Mouse (Mus musculus) left cerebral cortex, adult 18-20 months (tissue): Measurements from ENCODE around the gene Gm49510. TPM values are rescaled to one million over a fixed set of nuclear protein-coding genes. Genes with fewer than 3 reads are reported as not detected.

Source experiments
- DNase-seq, 2 experiments: peaks; one replicate each; pipeline ENCODE4 v3.0.0; 2021 to 2022; ENCODE audit warnings: low spot score in 2 of 2, mixed read lengths in 1 of 2
- long read RNA-seq, 2 experiments: library from polyadenylated mRNA; stranded (forward); transcript quantifications; one replicate each; pipeline ENCODE4 v2.0.0; 2021
- total RNA-seq, 2 experiments: library from RNA; stranded (reverse); gene quantifications; 2 replicates each; pipeline ENCODE4 v1.2.3; 2021

The Gm49510 gene
- under 1 TPM in 1 of 2 experiments, not detected in 1; 0.52 TPM for total RNA-seq
- long read RNA-seq, experiment 1, partial matches to known transcripts, result 0 of 3 reads
- long read RNA-seq, experiment 1, other reads (novel, unspliced or antisense), result 3 of 3 reads
- long read RNA-seq, experiment 2, partial matches to known transcripts, result 0 of 2 reads
- long read RNA-seq, experiment 2, other reads (novel, unspliced or antisense), result 2 of 2 reads

DNA sequence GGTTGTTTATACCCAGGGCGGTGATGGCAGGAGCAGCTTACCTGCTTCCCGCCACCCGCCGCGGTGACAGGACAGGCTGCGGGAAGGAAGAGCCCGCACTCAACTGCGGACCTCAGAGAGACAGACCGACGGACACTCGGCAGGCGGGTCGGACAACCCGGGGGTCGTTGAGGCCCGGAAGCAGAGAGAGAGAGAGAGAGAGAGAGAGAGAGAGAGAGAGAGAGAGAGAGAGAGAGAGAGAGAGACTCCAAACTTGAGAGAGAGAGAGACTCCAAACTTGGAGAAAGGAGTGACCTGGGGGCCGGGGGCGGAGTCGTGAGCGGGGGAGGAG lies at the start of gene Gm49510:
Gene Gm49510, plus strand, starts transcription at position 259 of the 331 bp plus-strand sequence.
- DNase-seq, result no peak

DNA sequence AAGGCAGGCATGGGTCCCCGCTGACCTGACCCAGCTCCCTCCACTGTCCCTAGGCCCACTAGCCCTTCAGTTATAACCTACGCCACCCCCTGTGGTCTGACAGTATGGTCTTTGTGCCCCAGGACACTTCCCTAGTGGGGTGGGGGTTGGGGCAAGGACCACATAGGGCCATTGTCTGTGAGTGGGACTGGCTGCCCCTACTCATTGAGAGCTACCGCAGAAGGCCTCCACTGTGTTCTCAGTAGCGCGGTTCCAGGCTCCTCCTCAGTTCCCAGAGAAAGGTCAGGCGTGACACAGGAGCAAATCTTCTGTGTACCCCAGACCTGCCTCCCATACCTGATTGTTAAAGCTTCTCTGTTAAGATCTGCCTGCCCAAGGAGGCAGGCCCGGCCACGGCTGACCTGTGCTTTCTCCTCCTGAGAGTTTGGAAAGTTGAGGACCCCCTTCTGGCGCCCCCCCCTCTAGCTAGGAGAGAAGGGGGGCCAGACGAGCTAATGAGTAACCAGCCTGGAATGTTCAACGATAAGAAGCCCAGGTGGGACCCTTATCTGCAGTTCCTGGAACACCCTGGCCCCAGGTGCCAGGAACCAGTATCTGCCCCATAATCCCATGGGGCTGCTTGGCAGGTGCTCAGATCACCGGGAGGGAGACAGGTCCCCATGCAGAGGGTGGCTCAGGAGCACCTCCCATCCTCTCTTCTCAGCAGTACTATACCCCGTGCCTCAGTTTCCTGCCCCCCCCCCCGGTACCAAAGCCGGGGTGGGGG lies 49.2 kb upstream of the Gm49510 start:
- DNase-seq, result peak in 1 of 2 experiments; percentile 30

DNA sequence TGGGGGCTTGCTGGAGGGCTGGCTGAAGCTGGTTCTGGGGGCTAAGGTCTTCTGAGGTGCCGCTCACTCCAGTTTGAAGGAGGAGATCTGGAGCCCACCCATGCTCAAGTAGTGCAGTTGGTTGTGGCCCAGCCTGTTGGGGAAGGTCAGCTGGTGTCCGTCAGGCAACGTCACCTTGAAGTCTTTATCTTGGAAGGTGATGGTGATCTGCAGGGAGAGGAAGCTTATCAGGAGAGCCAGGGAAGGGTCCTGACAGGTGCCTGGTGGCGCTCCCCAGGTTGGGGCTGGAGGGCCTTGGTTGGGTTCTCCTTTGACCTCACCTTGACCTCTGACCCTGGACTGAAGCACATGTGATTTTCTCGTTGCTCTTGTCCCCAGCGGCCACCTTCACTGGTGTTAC lies 48.5 kb upstream of the Gm49510 start:
- no peak for DNase-seq

DNA sequence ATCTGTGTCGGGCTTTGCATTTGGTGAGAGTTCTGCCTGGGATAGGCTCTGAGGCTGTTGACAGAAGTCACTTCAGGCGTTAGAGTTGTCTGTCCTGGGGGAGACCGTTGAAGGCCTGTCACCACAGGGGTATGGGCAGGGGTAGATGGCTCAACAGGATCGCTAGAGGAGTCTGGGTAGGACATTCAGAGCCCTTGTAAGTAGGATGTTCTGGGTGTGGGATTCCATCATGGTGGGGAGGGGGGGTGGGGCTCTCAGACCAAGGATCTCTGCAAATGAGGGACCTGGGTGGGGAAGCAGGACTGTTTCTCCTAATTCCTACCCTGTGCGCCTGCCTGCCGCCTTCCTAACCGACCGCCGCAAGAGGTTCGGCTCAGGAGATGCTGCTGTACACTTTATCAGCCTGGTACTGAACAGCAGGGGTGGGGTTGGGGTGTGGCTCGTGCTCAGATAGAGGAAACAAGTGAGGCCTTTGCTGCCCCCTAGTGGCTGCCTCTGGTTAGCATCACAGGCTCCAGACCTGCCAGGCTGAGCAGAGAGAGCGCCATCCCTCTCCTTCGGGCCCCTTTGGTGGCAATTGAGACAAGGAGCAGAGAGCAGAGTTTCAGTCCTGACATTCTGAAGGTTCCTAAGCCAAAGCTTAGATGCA lies 47.8 kb upstream of the Gm49510 start:
- peak; percentile 92 to 95 for DNase-seq

DNA sequence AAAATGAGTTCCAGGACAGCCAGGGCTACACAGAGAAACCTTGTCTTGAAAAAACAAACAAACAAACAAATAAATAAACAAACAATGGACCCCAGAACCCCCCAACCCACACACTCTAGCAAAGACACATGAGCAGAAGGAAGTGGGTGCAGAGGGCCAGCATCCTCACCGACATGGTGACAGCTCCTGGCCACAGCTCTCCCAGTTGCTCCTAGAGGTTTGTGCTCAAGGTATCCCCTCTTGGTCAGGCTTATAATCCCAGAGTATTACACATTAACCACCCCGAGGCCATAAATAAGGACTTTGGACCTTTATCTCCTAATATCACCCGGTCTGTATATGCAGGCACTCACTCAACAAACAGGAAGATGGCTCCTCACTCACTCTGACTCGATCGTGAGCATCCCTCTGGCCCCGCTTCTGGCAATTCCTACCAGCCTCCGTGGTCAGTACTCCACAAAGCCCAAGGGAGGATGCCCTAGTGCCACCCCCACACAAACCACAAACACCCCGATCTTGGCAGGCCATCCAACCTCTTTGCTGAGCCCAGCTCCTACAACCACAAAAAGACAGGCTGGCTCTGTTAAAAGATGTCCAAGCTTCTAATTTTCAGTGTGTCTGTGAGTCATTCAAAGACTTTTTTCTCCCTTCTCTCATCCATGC lies 44.0 kb upstream of the Gm49510 start, which contains the start of gene Lgals2:
Gene Lgals2, minus strand, starts transcription at position 227 of the 663 bp plus-strand sequence.
- DNase-seq, result no peak

DNA sequence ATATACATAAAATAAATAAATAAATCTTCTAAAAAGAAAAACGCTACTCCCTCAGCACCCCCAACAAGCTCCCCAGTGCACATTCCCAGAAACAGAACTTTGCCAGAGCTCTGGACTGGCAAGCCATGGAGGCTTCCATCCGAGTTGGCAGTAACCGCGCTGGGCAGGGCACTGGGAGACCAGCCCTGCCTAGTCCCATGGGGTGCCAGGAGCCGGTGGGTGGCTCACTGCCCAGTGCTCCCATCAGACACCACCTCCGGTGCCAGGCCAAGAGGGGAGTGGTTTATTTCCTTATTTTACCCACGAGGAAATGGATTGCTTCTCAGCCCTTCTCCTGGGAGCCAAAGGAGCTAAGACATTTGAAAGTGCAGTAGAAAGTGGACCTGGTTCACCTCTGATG lies 42.5 kb upstream of the Gm49510 start:
- DNase-seq, result peak; percentile 34 to 38

DNA sequence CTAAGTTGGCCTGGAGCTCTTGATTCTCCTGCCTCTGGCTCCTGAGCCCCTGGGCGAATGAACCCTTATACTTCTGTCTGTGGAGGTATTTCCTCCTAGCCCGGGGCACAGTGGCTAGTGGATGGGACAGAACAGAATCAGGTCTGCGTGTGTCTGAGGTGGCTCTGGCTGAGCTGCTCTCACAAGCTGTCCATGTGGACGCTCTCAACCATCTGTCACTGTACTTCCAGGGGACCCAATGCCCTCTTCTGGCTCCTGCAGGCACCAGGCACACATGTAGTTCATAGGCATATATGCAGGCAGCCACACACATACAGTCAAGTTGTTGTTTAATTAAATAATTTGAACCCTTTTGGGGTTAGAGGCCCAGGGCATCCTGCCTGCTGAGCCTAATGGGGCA lies 40.2 kb upstream of the Gm49510 start:
- no peak for DNase-seq

DNA sequence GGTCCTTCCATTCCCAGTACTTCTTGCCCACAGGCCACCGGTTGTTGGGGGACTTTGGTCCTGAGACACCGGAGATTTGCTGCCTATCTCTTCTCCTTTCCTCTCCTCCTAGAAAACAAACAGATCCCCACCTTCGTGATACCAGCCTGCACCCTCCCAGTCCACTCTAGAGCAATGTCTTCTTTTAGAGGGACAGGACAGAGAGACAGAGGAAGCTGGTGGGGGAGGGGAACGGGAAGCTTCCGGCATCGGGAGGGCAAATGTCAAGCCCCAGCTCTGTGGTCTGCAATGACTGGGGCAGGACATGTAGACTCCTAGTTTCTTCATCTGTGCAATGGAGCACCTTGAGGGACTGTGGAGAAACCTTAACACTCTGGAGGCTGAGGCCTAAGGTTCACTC lies 39.8 kb upstream of the Gm49510 start:
- no peak for DNase-seq

DNA sequence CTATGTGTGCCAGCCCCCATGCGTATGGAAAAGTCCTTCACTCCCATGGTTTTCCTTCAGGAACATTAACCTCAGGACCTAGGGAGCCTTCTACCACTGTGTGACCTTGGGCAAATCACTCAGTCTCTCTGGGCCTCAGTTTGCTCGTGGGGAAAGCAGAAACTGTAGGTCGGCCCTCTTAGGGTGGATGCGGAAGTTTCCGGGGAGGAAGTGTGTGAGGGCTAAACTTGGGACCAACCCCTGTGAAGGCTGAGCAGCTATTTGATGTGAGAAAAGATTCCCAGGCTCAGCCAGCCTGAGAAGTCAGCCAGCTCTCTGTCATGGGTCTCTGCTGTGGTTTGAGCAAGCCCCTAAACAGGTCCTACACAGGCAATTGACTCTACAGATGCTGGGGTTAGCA lies 37.2 kb upstream of the Gm49510 start:
- DNase-seq, result no peak

DNA sequence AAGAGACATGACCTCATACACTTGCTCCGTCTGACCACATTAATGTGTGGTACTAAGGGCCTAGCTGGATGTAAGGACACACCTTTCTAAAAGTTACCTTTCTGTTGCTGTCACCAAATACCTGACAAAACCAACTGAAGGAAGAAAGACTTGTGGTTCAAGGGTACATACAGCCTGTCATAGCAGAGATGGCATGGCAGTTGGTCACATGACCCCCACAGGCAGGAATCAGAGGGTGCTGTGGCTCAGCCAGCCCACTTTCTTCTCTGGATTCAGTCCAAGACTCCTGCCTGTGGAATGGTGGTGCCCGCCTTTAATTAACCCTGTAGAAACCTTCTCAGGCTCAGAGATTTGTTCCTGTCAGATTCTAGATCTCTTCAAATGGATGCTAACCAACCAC lies 36.3 kb upstream of the Gm49510 start:
- no peak for DNase-seq

DNA sequence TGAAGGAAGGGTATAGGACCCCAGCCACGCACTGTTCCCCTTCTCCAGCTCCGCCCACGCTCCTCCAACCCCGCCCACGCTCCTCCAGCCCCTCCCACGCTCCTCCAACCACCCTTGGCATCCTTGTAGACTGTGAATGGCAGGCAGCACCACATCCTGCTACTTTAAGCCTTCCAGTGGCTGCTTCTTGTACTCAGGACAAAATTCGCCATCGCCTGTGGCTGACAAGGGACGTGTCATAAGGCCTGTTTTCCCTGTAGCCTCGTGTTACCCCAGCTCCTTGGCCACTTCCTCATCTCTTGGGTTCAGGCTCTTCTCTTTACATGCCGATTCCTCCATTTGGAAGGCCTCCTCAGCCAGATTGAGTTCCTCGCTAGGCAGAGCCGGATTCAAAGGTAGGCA lies 35.6 kb upstream of the Gm49510 start:
- no peak for DNase-seq

DNA sequence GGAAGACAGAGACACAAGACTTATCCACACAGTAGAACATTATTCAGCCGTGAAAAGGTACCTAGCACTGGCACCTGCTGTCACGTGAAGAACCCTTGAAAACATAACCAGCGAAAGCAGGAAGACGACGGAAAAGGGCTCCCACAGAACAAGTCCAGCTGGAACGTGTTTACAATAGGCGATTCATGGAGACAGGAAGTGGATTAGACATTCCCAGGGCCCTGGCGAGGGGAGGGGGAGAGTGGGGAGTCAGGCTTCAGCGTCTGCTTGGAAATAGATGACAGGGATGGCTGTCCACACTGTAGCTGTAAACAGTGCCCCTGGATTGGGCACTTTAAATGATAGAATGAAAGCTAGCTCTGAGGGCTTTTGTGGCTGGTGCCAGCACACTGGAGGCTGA lies 31.1 kb upstream of the Gm49510 start:
- no peak for DNase-seq

DNA sequence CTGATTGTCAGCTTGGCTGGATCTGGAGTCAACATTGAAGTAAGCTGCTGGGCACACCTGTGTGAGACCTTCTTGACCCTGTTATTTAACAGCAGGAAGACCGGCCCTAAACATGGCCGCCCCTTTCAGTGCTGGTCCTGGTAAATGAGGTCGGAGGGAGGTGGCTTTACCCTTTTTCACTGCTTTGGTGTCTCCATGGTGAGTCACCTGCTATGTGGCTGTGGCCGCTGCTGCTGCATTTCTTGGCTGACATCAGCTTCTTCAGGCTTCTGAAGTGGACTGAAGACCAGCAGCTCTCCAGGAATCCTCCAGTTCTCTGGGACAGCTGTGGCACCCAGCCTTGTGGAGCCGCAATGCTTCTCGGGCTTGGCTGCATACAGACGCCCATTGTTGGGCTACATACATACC lies 30.6 kb upstream of the Gm49510 start:
- DNase-seq, result no peak

DNA sequence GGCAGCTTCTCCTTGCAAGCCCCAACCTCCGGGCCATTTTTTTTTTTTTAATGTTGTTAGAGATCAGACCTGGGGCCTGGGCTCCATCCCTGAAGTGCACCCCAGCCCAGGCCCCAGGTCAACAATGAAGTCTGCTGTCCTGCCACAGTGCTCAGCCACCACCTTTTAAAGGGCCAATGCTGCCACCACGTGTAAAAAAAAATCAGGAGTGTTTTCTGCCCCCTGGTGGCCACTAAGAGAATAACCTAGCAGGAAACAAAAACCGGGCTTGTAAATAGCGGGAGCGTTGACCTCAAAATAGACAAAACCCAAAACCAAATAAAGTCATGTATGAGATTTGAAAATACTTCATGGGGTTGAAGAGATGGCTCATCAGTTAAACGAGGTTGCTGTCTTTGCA lies 29.7 kb upstream of the Gm49510 start:
- peak; percentile 32 to 43 for DNase-seq

DNA sequence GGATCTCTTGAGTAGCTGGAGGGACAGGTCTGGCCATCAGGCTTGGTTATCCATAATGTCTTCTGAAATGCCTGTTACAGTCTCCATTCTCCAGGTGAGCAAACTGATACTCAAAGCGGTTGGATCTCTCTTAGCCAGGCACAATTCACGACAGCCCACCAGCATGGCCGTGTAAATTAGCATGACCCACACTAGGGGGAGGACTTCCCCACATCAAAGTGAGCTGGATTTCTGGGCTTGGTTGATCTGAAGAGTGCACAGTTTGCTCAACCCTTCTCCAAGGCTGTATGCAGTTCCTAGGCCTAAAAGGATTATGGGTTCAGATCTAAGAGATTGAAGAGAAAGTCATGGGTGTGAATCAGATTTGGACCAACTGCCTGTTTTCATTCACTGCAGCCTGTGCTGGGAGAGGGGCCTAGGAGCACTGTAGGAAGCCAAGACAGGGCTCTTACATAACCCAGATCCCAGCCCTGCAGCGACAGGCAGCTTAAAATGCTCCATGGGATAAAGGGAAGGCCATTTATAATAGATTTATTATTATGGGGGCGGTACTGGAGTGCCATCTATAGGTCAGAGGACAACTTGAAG lies 27.4 kb upstream of the Gm49510 start:
- no peak for DNase-seq

DNA sequence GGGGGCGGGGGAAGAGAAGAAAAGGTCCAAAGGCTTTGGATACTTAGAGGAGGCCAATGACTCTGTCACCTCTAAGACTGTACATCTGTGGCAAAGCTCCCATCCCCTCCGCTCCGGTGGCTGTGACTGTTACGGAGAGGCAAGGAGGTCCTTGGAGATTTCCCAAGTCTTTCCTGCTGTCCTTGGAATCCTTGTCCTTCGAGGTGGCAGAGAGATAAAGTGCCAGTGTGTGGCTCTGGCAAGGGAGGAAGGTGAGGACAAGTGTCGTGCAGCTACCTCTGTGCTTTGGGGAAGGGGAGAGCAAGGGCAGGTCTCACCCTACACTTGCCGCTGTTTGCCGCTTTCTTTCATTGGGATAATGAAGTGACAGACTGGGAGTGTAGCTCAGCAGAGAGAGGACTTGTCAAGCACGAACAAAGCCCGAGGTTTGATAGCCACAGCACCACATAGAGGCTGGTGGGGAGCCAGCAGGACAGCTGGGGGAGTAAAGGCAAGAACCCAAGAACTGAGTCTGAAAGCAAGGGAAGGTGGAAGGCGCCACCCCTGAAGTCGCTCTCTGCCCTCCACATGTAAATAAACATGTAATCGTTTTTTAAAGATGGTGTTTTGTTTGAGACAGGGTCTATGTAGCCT lies 25.5 kb upstream of the Gm49510 start:
- no peak for DNase-seq

DNA sequence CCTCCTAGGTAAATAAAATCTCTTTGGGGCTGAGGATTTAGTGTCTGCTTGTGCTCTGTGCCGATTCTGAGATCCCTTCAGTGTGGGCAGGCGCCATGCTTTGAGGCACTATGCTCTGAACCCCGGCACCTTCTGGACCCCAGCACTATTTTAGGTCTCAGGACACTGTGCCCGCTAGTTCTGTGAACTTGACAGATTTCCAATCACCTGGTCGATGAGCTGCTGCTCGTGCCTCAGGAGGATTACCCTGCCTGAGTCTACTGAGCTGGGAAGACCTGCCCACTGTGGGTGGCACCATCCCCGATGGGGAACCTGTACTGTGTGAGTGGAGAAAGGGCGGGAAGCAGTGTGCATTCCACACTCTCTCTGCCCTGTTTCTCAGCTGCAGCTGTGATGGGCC lies 24.5 kb upstream of the Gm49510 start:
- DNase-seq, result no peak

DNA sequence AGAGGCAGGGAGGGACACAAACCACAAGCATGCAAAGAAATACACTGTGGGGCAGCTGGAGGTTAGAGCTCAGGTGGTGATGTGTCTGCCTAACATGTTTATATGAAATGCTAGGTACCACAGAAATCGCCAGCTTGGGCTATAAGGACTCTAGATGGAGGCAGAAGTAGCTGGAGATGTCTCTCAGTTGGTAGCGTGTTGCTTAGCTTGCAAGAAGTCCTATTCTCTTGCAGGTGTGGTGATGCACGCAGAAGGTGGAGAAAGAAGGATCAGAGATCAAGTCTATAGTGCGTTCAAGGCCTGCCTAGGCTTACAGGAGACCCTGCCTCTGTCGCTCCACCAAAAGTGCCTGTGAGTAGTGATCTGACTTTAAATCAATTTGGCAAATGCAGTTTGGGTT lies 23.9 kb upstream of the Gm49510 start:
- no peak for DNase-seq

DNA sequence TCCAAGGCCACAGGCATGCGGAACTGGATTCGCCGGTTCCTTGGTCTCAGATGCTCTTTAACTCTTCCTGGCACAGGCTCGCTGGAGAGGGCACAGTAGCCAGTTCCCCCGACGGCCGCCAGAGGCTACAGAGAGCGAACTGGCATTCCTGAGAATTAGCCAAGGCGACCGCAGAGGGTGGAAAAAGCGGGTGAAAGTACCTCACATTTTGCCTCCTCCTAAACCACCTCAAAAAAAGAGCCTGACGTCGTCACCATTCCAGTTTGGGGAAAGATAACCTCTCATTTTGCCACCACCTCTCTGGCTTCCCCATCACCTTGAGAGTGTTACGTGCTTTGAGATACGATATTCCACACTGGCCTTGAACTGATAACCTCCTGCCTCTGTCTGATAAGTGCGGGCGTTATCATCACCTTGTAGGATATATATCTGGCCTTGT lies 23.2 kb upstream of the Gm49510 start:
- peak; percentile 71 to 82 for DNase-seq

DNA sequence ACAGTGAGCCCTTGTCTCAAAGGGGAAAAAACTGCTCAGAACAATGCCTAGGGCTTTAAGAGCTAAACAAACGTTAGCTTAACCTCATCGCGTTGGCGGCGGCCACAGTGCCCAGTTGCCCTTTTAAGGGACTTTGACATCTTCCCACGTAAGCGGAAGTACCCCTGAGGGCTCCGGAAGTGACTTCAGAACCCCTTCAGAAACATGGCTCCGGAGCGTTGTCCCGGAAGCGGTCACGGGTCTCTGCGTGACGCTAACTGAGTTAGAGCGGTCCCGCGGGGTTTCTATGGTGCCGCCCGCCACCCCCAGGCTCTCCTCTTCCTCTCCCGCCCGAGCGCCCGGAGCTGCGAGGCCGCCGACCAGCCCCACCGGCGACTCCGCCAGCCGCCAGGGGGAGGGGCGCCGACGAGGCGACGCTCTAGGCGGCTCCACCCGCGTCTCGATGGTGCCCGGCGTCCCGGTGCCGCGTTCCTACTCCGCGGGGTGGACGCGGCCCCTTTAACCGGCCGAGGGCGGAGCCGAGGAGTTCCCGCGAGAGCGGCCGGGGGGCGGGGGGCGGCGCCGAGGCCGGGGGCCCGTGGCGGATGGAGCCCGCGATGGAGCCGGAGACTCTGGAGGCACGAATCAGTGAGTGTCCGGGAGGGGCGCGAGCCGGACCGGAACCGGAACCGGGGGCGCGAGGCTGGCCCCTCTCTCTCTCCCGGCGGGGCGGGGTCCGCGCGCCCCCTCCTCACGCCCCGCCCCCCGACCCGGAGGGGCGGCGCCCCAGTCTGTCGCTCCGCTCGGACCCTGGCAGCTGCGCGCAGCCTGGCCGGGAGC lies 22.3 kb upstream of the Gm49510 start, which contains the start of gene Gga1:
Gene Gga1, plus strand, starts transcription at position 200 of the 819 bp plus-strand sequence.
- DNase-seq, result peak; percentile 95 to 96
